Mouse (Mus musculus): ENCODE data around the gene Atp8a1. TPM values are rescaled to one million over a fixed set of nuclear protein-coding genes. Genes with fewer than 3 reads are reported as not detected.

Atp8a1 gene
- polyA plus RNA-seq, 1 experiment from 2014 or later = 17.8 TPM

DNA sequence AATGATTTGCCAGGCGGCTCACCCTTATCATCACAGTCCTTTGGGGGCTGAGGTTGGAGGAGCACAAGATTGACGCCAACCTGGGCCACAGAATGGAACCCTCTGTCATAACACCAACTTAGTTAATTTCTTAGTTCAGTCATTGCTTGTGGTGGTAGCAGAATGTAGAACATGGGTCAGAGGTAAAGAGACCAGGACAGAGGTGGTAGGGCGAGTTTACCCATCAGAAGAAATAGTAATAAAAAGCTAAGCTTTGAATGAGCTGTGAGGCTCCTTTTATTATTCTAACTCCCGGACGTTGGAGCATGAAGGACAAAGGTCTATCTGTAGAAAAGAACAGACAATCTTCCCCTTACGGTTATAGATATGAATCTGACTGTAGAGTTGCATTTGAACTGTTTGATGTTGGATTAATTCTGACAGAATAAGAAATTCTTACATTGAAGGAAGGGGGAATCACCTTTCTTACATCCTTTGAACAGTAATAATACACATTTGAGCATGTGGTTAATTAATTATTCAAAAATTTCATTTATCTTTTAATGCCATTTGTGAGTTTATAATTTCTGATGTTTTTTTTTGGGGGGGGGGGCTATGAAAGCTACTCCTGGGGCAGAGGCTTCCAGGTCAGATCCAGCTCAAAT lies 7.9 kb upstream of the Atp8a1 start:
- WGBS = 76% methylated on average over 6 of the region's 6 CpGs

DNA sequence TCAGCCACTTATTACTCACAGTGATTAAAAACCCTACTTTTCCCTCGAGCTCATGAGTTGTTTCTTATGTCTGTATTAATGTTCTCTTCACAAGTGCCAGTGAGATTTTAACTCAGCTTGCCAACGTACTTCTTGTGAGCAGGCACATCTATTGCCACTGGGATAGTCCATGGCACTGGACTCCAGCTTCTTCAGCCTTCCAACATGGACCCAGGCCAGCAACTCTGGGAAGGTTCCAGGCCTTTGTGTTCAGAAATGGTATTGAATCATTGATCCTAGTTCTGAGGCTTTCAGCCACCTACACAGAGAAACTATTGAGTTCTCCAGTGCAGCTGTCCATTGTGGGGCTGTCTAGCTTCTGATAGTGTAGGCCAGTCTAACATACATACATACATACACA lies 5.6 kb upstream of the Atp8a1 start:
- Histone ChIP-seq H3K9me3 (ENCODE audit: control insufficient read depth, low read length) (no peaks in the 10 kb centered on the region), H3K4me3 (ENCODE audit: low read length) (no peak overlapping the region), H3K27ac (ENCODE audit: low read depth, low read length) (no peak overlapping the region), H3K27me3 (ENCODE audit: control insufficient read depth, insufficient read depth, low read length) (no peaks in the 10 kb centered on the region), H3K36me3 (ENCODE audit: control insufficient read depth, insufficient read depth, low read length) (no peaks in the 10 kb centered on the region), H3K9ac (ENCODE audit: low read depth, low read length) (no peak overlapping the region), H3K4me2 (replicated peaks; ENCODE audit: low read depth, low read length) (no peak overlapping the region), H3K4me1 (ENCODE audit: control insufficient read depth, insufficient read depth, low read length) (no peaks in the 10 kb centered on the region)
- WGBS = 73% methylated on average over 2 of the region's 2 CpGs
- no peak for ATAC-seq (ENCODE audit: low FRiP score, low TSS enrichment)

More for the DNA sequence above, 7.9 kb upstream of the Atp8a1 start:
- H3K4me2 ChIP-seq (replicated peaks; ENCODE audit: low read depth, low read length) = no peak overlapping the region
- no peak for ATAC-seq (ENCODE audit: low FRiP score, low TSS enrichment)
- no peak overlapping the region for H3K27ac ChIP-seq (ENCODE audit: low read depth, low read length)
- no peak overlapping the region for H3K4me3 ChIP-seq (ENCODE audit: low read length)
- no peaks in the 10 kb centered on the region for H3K9me3 ChIP-seq (ENCODE audit: control insufficient read depth, low read length)
- H3K9ac ChIP-seq (ENCODE audit: low read depth, low read length) = no peak overlapping the region
- no peaks in the 10 kb centered on the region for H3K27me3 ChIP-seq (ENCODE audit: control insufficient read depth, insufficient read depth, low read length)
- H3K4me1 ChIP-seq (ENCODE audit: control insufficient read depth, insufficient read depth, low read length) = no peaks in the 10 kb centered on the region
- no peaks in the 10 kb centered on the region for H3K36me3 ChIP-seq (ENCODE audit: control insufficient read depth, insufficient read depth, low read length)

DNA sequence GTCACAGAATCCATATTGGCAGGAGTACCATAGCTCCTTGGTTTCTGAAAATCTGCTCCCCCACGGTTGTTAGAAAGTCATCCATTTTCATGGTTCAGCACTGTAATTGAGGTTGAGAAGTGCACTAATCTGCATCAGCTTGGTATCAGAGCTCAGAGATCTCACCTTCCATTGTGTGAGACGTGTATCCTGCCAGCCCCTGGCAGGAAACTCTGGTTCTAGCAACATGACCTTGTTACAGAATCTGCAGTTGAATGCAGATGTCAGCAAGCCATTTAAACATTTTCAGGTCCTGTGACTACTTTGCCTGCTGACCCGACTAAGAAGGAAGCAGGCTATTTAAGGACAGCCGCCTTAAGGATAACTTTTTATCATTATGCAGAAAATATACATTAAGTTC lies 2.2 kb upstream of the Atp8a1 start:
- 73% methylated on average over 4 of the region's 4 CpGs for WGBS
- Histone ChIP-seq H3K4me2 (replicated peaks; ENCODE audit: low read depth, low read length) (no peak overlapping the region), H3K9ac (ENCODE audit: low read depth, low read length) (no peak overlapping the region)

DNA sequence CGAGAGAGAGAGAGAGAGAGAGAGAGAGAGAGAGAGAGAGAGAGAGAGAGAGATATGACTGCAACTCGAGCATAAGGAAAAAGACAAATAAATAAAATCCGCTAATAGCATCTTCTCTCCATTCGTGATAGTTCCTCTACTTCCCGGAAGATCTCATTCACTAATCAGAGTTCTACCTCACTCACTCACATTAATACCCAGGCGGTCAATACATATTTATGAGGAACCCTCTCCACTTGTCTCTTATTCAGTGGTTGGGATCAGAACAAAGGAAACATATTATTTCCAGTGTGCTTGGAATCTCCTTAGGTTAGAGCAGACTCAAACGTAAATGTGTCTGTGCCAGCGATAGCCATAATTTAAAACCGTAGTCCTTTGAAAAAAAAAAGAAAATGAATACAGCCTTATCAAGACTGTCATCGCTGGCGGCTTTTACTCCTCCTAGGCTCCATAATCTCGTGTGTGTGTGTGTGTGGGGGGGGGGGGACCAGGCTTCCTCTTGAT lies 1.3 kb upstream of the Atp8a1 start:
- H3K36me3 ChIP-seq (ENCODE audit: control insufficient read depth, insufficient read depth, low read length) = no peaks in the 10 kb centered on the region
- no peak overlapping the region for H3K4me3 ChIP-seq (ENCODE audit: low read length)
- 63% methylated on average over 12 of the region's 12 CpGs for WGBS
- H3K27ac ChIP-seq (ENCODE audit: low read depth, low read length) = no peak overlapping the region
- ATAC-seq (ENCODE audit: low FRiP score, low TSS enrichment) = no peak
- peak overlapping the region; percentile 85; the same call in 1 of the 2 replicates for H3K4me2 ChIP-seq (replicated peaks; ENCODE audit: low read depth, low read length)
- no peaks in the 10 kb centered on the region for H3K9me3 ChIP-seq (ENCODE audit: control insufficient read depth, low read length)
- no peaks in the 10 kb centered on the region for H3K27me3 ChIP-seq (ENCODE audit: control insufficient read depth, insufficient read depth, low read length)
- H3K4me1 ChIP-seq (ENCODE audit: control insufficient read depth, insufficient read depth, low read length) = peaks cover 14% of the 10 kb centered on the region; the same call in 1 of the 2 replicates
- no peak overlapping the region for H3K9ac ChIP-seq (ENCODE audit: low read depth, low read length)

More for the DNA sequence above, 2.2 kb upstream of the Atp8a1 start:
- Histone ChIP-seq H3K36me3 (ENCODE audit: control insufficient read depth, insufficient read depth, low read length) (no peaks in the 10 kb centered on the region), H3K4me3 (ENCODE audit: low read length) (no peak overlapping the region), H3K27me3 (ENCODE audit: control insufficient read depth, insufficient read depth, low read length) (no peaks in the 10 kb centered on the region), H3K27ac (ENCODE audit: low read depth, low read length) (no peak overlapping the region), H3K9me3 (ENCODE audit: control insufficient read depth, low read length) (no peaks in the 10 kb centered on the region), H3K4me1 (ENCODE audit: control insufficient read depth, insufficient read depth, low read length) (peaks cover 12% of the 10 kb centered on the region; the same call in 1 of the 2 replicates)
- ATAC-seq (ENCODE audit: low FRiP score, low TSS enrichment) = no peak

DNA sequence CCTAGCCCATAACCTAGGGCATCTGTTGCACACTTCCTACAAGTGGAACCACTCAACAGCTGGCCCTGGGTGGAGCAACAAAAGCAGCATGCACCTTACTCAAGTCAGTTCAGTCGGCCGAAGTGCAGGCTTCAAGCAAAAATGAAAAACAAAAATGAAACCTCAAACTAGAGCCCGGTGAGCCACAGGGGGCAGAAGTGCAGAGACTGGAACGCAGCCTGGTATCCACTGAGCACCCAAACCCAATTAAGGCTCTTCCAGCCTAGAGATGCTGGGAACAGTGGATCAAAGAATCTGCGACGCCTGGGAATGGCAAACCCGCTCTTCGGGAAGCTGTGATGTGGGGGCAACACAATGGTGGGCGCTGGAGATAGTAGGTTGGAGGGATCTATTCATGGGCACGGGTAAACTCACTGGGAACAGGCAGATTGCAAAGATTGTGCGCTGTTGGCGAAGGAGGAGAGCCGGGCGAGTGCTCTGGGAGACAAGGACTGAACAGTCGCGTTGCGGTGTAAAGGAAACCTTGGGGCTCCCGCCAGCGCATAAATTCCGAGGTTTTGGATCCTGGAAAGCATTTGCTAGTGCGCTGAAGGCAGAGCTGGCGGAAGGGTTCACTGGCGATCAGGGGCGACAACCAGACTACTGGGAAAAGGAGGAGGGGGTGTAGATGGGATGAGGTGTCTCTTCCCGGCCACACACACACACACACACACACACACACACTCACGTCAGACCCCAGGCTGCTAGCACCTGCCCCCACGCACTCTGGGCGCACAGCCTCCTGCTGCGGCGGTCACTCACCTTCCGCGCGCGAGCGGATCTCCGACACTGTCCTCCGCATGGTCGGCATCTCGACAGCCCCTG lies 641 bp downstream of the Atp8a1 start:
- under 1% methylated on average over 38 of the region's 39 CpGs for WGBS
- H3K27me3 ChIP-seq (ENCODE audit: control insufficient read depth, insufficient read depth, low read length) = no peaks in the 10 kb centered on the region
- H3K27ac ChIP-seq (ENCODE audit: low read depth, low read length) = no peak overlapping the region
- H3K4me3 ChIP-seq (ENCODE audit: low read length) = peak overlapping the region; percentile 71
- peak; percentile 2; the same call in 1 of the 2 replicates for ATAC-seq (ENCODE audit: low FRiP score, low TSS enrichment)
- peak overlapping the region; percentile 62 for H3K9ac ChIP-seq (ENCODE audit: low read depth, low read length)
- no peaks in the 10 kb centered on the region for H3K36me3 ChIP-seq (ENCODE audit: control insufficient read depth, insufficient read depth, low read length)
- no peaks in the 10 kb centered on the region for H3K9me3 ChIP-seq (ENCODE audit: control insufficient read depth, low read length)
- H3K4me2 ChIP-seq (replicated peaks; ENCODE audit: low read depth, low read length) = peak overlapping the region; percentile 85
- H3K4me1 ChIP-seq (ENCODE audit: control insufficient read depth, insufficient read depth, low read length) = peaks cover 14% of the 10 kb centered on the region; the same call in 1 of the 2 replicates

DNA sequence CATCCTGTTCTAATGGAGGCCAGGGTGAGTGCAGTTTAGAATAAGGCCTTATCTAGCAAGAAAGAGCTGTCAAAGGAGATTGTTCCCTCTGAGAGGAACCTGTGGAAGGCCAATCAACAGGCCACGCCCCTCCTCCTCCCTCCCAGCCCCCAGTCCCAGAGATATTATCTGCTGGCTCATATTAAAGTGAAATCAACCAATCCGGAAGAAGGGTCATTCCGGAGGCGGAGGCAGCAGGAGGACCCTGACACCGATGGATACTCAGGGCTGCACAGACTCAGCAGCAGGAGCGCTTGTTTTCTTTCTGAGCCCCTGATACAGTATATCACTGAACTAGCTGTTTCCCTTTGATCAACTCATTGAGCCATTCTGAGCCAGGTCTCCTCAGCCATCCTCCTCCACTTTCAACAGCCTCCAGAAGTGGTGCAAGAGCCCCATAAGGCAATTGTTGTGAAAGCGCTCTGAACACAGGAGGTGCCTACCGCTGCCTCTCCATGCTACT lies 2.0 kb downstream of the Atp8a1 start:
- WGBS = 3% methylated on average over 8 of the region's 8 CpGs
- peak; percentile 14; the same call in 1 of the 2 replicates for ATAC-seq (ENCODE audit: low FRiP score, low TSS enrichment)
- no peaks in the 10 kb centered on the region for H3K27me3 ChIP-seq (ENCODE audit: control insufficient read depth, insufficient read depth, low read length)
- H3K9me3 ChIP-seq (ENCODE audit: control insufficient read depth, low read length) = no peaks in the 10 kb centered on the region
- H3K27ac ChIP-seq (ENCODE audit: low read depth, low read length) = no peak overlapping the region
- H3K4me1 ChIP-seq (ENCODE audit: control insufficient read depth, insufficient read depth, low read length) = peaks cover 14% of the 10 kb centered on the region; the same call in 1 of the 2 replicates
- H3K9ac ChIP-seq (ENCODE audit: low read depth, low read length) = no peak overlapping the region
- peak overlapping the region; percentile 85 for H3K4me2 ChIP-seq (replicated peaks; ENCODE audit: low read depth, low read length)
- no peaks in the 10 kb centered on the region for H3K36me3 ChIP-seq (ENCODE audit: control insufficient read depth, insufficient read depth, low read length)
- H3K4me3 ChIP-seq (ENCODE audit: low read length) = peak overlapping the region; percentile 71

DNA sequence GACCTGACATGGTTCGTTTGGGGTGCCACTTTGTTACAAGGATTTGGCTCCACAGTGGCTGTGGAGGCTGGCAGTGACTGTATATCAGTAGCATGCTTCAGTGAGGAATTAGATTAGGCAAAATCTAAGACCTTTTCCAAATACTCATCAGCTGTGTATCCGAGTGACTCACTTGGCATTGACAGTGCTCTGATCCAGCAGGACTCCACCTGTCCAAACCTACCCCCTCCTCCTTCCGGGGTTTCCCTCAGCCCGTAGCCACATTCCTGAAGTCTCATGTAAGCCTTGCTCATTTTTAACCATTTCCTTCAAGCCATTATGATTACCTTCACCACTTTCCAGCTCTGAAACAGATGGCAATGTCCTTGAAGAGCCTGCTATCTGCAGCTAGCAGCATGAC lies 3.2 kb downstream of the Atp8a1 start:
- no peaks in the 10 kb centered on the region for H3K36me3 ChIP-seq (ENCODE audit: control insufficient read depth, insufficient read depth, low read length)
- no peaks in the 10 kb centered on the region for H3K27me3 ChIP-seq (ENCODE audit: control insufficient read depth, insufficient read depth, low read length)
- H3K9ac ChIP-seq (ENCODE audit: low read depth, low read length) = no peak overlapping the region
- no peak for ATAC-seq (ENCODE audit: low FRiP score, low TSS enrichment)
- H3K4me3 ChIP-seq (ENCODE audit: low read length) = no peak overlapping the region
- peaks cover 14% of the 10 kb centered on the region; the same call in 1 of the 2 replicates for H3K4me1 ChIP-seq (ENCODE audit: control insufficient read depth, insufficient read depth, low read length)
- no peak overlapping the region for H3K27ac ChIP-seq (ENCODE audit: low read depth, low read length)
- H3K4me2 ChIP-seq (replicated peaks; ENCODE audit: low read depth, low read length) = no peak overlapping the region
- no peaks in the 10 kb centered on the region for H3K9me3 ChIP-seq (ENCODE audit: control insufficient read depth, low read length)
- 66% methylated on average over 4 of the region's 4 CpGs for WGBS

GRCm38 (mm10) chr5:67842306-67842705 lies 4.9 kb downstream of the Atp8a1 start:
- Histone ChIP-seq H3K4me3 (ENCODE audit: low read length) (no peak overlapping the region), H3K27ac (ENCODE audit: low read depth, low read length) (no peak overlapping the region), H3K4me2 (replicated peaks; ENCODE audit: low read depth, low read length) (no peak overlapping the region), H3K9ac (ENCODE audit: low read depth, low read length) (no peak overlapping the region), H3K27me3 (ENCODE audit: control insufficient read depth, insufficient read depth, low read length) (no peaks in the 10 kb centered on the region), H3K4me1 (ENCODE audit: control insufficient read depth, insufficient read depth, low read length) (peaks cover 14% of the 10 kb centered on the region; the same call in 1 of the 2 replicates), H3K9me3 (ENCODE audit: control insufficient read depth, low read length) (no peaks in the 10 kb centered on the region), H3K36me3 (ENCODE audit: control insufficient read depth, insufficient read depth, low read length) (no peaks in the 10 kb centered on the region)
- WGBS = 38% methylated on average over 6 of the region's 6 CpGs
- no peak for ATAC-seq (ENCODE audit: low FRiP score, low TSS enrichment)

All from kidney, embryonic 14.5 days (tissue).